Mouse (Mus musculus): Measurements from ENCODE around the gene Ms4a6d.
"Not testable (repeated sequence)": the region's sequence is repeated elsewhere in the genome, so short reads cannot be mapped to it uniquely, and the experiment has no call there.

Gene Ms4a6d

GRCm38 (mm10) chr19:11612293-11612692 lies 7.6 kb upstream of the Ms4a6d start:
- no peaks in the 10 kb centered on the region for H3K36me3 ChIP-seq (ENCODE audit: control insufficient read depth, insufficient read depth, low read length, poor library complexity, severe bottlenecking)
- no peak for DNase-seq (ENCODE audit: low read depth, low spot score)
- H3K27me3 ChIP-seq (ENCODE audit: control insufficient read depth, insufficient read depth, low read length, poor library complexity, severe bottlenecking): no peaks in the 10 kb centered on the region

GRCm38 (mm10) chr19:11611541-11611945 lies 6.9 kb upstream of the Ms4a6d start:
- no peaks in the 10 kb centered on the region for H3K36me3 ChIP-seq (ENCODE audit: control insufficient read depth, insufficient read depth, low read length, poor library complexity, severe bottlenecking)
- peak; percentile 77 for DNase-seq (ENCODE audit: low read depth, low spot score)

GRCm38 (mm10) chr19:11608172-11608571 lies 3.5 kb upstream of the Ms4a6d start:
- no peaks in the 10 kb centered on the region for H3K36me3 ChIP-seq (ENCODE audit: control insufficient read depth, insufficient read depth, low read length, poor library complexity, severe bottlenecking)
- DNase-seq (ENCODE audit: low read depth, low spot score): peak; percentile 79
- no peaks in the 10 kb centered on the region for H3K27me3 ChIP-seq (ENCODE audit: control insufficient read depth, insufficient read depth, low read length, poor library complexity, severe bottlenecking)

More at GRCm38 (mm10) chr19:11611541-11611945, 6.9 kb upstream of the Ms4a6d start:
- no peaks in the 10 kb centered on the region for H3K27me3 ChIP-seq (ENCODE audit: control insufficient read depth, insufficient read depth, low read length, poor library complexity, severe bottlenecking)

- H3K36me3 ChIP-seq (ENCODE audit: control insufficient read depth, insufficient read depth, low read length, poor library complexity, severe bottlenecking): no peaks in the 10 kb centered on the region
- DNase-seq (ENCODE audit: low read depth, low spot score): peak; percentile 85
- H3K27me3 ChIP-seq (ENCODE audit: control insufficient read depth, insufficient read depth, low read length, poor library complexity, severe bottlenecking): no peaks in the 10 kb centered on the region
Observed at GRCm38 (mm10) chr19:11602026-11602425, 2.6 kb downstream of the Ms4a6d start.

GRCm38 (mm10) chr19:11601349-11601748 lies 3.3 kb downstream of the Ms4a6d start:
- no peak for DNase-seq (ENCODE audit: low read depth, low spot score)
- no peaks in the 10 kb centered on the region for H3K36me3 ChIP-seq (ENCODE audit: control insufficient read depth, insufficient read depth, low read length, poor library complexity, severe bottlenecking)
- H3K27me3 ChIP-seq (ENCODE audit: control insufficient read depth, insufficient read depth, low read length, poor library complexity, severe bottlenecking): no peaks in the 10 kb centered on the region

GRCm38 (mm10) chr19:11589891-11590449 lies 14.7 kb downstream of the Ms4a6d start:
- peak; percentile 13 for DNase-seq (ENCODE audit: low read depth, low spot score)

GRCm38 (mm10) chr19:11589205-11589604 lies 15.4 kb downstream of the Ms4a6d start:
- Histone ChIP-seq H3K27me3 (ENCODE audit: control insufficient read depth, insufficient read depth, low read length, poor library complexity, severe bottlenecking) (no peaks in the 10 kb centered on the region), H3K36me3 (ENCODE audit: control insufficient read depth, insufficient read depth, low read length, poor library complexity, severe bottlenecking) (no peaks in the 10 kb centered on the region)
- DNase-seq (ENCODE audit: low read depth, low spot score): peak; percentile 40

More at GRCm38 (mm10) chr19:11589891-11590449, 14.7 kb downstream of the Ms4a6d start:
- Histone ChIP-seq H3K27me3 (ENCODE audit: control insufficient read depth, insufficient read depth, low read length, poor library complexity, severe bottlenecking) (no peaks in the 10 kb centered on the region), H3K36me3 (ENCODE audit: control insufficient read depth, insufficient read depth, low read length, poor library complexity, severe bottlenecking) (no peaks in the 10 kb centered on the region)

GRCm38 (mm10) chr19:11574965-11575364 lies 29.7 kb downstream of the Ms4a6d start:
- no peaks in the 10 kb centered on the region for H3K27me3 ChIP-seq (ENCODE audit: control insufficient read depth, insufficient read depth, low read length, poor library complexity, severe bottlenecking)
- DNase-seq (ENCODE audit: low read depth, low spot score): no peak
- no peaks in the 10 kb centered on the region for H3K36me3 ChIP-seq (ENCODE audit: control insufficient read depth, insufficient read depth, low read length, poor library complexity, severe bottlenecking)

GRCm38 (mm10) chr19:11559560-11559959 lies 45.1 kb downstream of the Ms4a6d start:
- not testable (repeated sequence) for H3K36me3 ChIP-seq (ENCODE audit: control insufficient read depth, insufficient read depth, low read length, poor library complexity, severe bottlenecking); DNase-seq (ENCODE audit: low read depth, low spot score)

GRCm38 (mm10) chr19:11554726-11555125 lies 49.9 kb downstream of the Ms4a6d start:
- Histone ChIP-seq H3K27me3 (ENCODE audit: control insufficient read depth, insufficient read depth, low read length, poor library complexity, severe bottlenecking) (no peaks in the 10 kb centered on the region), H3K36me3 (ENCODE audit: control insufficient read depth, insufficient read depth, low read length, poor library complexity, severe bottlenecking) (no peaks in the 10 kb centered on the region)
- no peak for DNase-seq (ENCODE audit: low read depth, low spot score)

More at GRCm38 (mm10) chr19:11559560-11559959, 45.1 kb downstream of the Ms4a6d start:
- not testable (repeated sequence) for H3K27me3 ChIP-seq (ENCODE audit: control insufficient read depth, insufficient read depth, low read length, poor library complexity, severe bottlenecking)

- H3K27me3 ChIP-seq (ENCODE audit: control insufficient read depth, insufficient read depth, low read length, poor library complexity, severe bottlenecking): no peaks in the 10 kb centered on the region
- DNase-seq (ENCODE audit: low read depth, low spot score): no peak
- H3K36me3 ChIP-seq (ENCODE audit: control insufficient read depth, insufficient read depth, low read length, poor library complexity, severe bottlenecking): no peaks in the 10 kb centered on the region
Observed at GRCm38 (mm10) chr19:11547911-11548310, 56.7 kb downstream of the Ms4a6d start.

- H3K27me3 ChIP-seq (ENCODE audit: control insufficient read depth, insufficient read depth, low read length, poor library complexity, severe bottlenecking); DNase-seq (ENCODE audit: low read depth, low spot score); H3K36me3 ChIP-seq (ENCODE audit: control insufficient read depth, insufficient read depth, low read length, poor library complexity, severe bottlenecking): not testable (repeated sequence)
Observed at GRCm38 (mm10) chr19:11544383-11544782, 60.3 kb downstream of the Ms4a6d start.

GRCm38 (mm10) chr19:11540166-11540821 lies 64.4 kb downstream of the Ms4a6d start:
- DNase-seq (ENCODE audit: low read depth, low spot score): peak; percentile 80
- not testable (repeated sequence) for H3K36me3 ChIP-seq (ENCODE audit: control insufficient read depth, insufficient read depth, low read length, poor library complexity, severe bottlenecking); H3K27me3 ChIP-seq (ENCODE audit: control insufficient read depth, insufficient read depth, low read length, poor library complexity, severe bottlenecking)

- DNase-seq (ENCODE audit: low read depth, low spot score): no peak
- no peaks in the 10 kb centered on the region; the same call in 1 of the 2 replicates for H3K27me3 ChIP-seq (ENCODE audit: control insufficient read depth, insufficient read depth, low read length, poor library complexity, severe bottlenecking)
- H3K36me3 ChIP-seq (ENCODE audit: control insufficient read depth, insufficient read depth, low read length, poor library complexity, severe bottlenecking): no peaks in the 10 kb centered on the region
Observed at GRCm38 (mm10) chr19:11537336-11537735, 67.3 kb downstream of the Ms4a6d start.
